Mouse (Mus musculus) CH12.LX (cell line): ENCODE results near the gene Gm21411.
"Not testable (repeated sequence)": the region's sequence is repeated elsewhere in the genome, so short reads cannot be mapped to it uniquely, and the experiment has no call there.

Source experiments
- CTCF ChIP-seq, 2 experiments: IDR thresholded peaks in 1 of 2; conservative IDR thresholded peaks in 1 of 2; 2 replicates each; pipeline ENCODE4 v1.5.1; 2011 to 2012; ENCODE audit warnings: low read depth in 2 of 2, low read length in 2 of 2, improper control_type of control experiment in 1 of 2, inconsistent platforms in 1 of 2, mild to moderate bottlenecking in 1 of 2, moderate library complexity in 1 of 2
- EP300 ChIP-seq: IDR thresholded peaks from 2 replicates; pipeline ENCODE4 v1.6.1; 2011; ENCODE audit warnings: low read length, improper control_type of control experiment
- JUND ChIP-seq: conservative IDR thresholded peaks from 2 replicates; pipeline ENCODE4 v1.6.1; 2011; ENCODE audit warnings: low read depth, low read length, improper control_type of control experiment
- MYC ChIP-seq: IDR thresholded peaks from 2 replicates; pipeline ENCODE4 v1.6.1; 2011; ENCODE audit warnings: low read depth, mild to moderate bottlenecking, improper control_type of control experiment, low read length
- ZC3H11A ChIP-seq: IDR thresholded peaks from 2 replicates; pipeline ENCODE4 v1.6.1; 2012; ENCODE audit warnings: low read depth, mild to moderate bottlenecking, inconsistent platforms, low read length, improper control_type of control experiment
- ZNF384 ChIP-seq: IDR thresholded peaks from 2 replicates; pipeline ENCODE4 v1.6.1; 2012; ENCODE audit warnings: low read depth, low read length, improper control_type of control experiment, inconsistent platforms

- TF ChIP-seq EP300; CTCF (conservative IDR thresholded peaks at IDR 0.05 in 1 of 2, IDR thresholded peaks at IDR 0.05 in 1 of 2; ENCODE audit: low read depth in 2 of 2, low read length in 2 of 2); MYC; ZNF384; JUND; ZC3H11A: not testable (repeated sequence)
These were observed at the start of gene Gm21411 for GRCm38 (mm10) chr4:146909386-146910137.
